Mouse (Mus musculus): ENCODE measurements at regions not wholly inside any gene's neighbourhood (a gene's known extent, or its start where the extent isn't known, plus 50 kb on each side); places are given as distances from the start of the nearest gene placed in this dataset.

GRCm38 (mm10) chr15:53001429-53001828 lies 883.3 kb upstream of the Gm7489 start:
- TF ChIP-seq TCF3 (IDR thresholded peaks at IDR 0.05; ENCODE audit: insufficient read length, low read depth) (no peak), POLR2A (IDR thresholded peaks at IDR 0.05; ENCODE audit: insufficient read length, low read depth) (no peak), MYOD1 (IDR thresholded peaks at IDR 0.05; ENCODE audit: control insufficient read depth in 1 of 3, insufficient read length in 2 of 3, low read depth in 2 of 3) (no peak), MYOG (IDR thresholded peaks at IDR 0.05; ENCODE audit: control insufficient read depth in 1 of 3, insufficient read depth in 1 of 3, insufficient read length in 2 of 3, low read depth in 2 of 3) (no peak)
